In the genomic region with DNA sequence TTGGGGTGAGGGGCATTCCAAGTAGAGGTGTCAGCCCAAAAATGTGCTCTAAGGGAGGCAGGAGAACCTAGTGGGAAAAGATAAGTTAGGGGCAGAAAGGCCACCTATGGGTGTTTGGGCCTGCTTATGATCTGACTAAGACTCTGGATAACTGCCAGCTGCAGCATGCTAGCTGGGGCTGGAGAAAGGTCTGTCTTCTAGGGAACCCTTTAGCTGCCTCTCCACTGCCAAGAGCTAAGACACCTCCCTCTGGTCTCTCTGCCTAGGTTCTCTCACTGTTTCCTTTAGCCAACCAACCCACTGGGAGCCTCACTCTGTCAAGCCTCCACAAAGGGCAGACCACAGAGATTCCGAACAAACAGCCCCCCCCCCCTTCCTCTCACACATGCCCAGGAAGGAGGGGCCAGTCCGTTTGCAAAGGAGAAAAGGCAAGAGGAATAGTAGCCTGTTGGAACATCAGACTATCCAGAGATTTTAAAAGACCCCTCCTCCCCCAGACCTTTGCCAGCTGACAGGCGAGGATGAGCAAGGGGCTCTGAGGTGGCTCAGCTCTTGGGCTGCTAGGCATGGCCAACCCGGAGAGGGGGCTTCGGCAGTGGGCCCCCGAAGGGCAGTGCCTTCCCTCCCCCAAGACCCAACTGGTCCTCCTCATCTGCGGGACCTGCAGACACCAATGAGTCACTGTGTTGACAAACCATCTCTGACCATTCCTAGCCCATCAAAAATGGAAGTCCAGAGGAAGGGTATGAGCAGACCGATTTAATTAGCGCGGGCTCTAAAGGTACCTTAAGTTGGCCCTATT, we compare ENCODE assay signal across 8 mouse cellular contexts. TPM values are rescaled to one million over a fixed set of nuclear protein-coding genes. Genes with fewer than 3 reads are reported as not detected.
DNase-seq lines count a peak whose midpoint lies in the region; ATAC-seq and TF ChIP-seq lines count a peak whose summit lies in the region.

No protein-coding gene starts in this region.

- no peak for TF ChIP-seq RAD21 in MEL (IDR thresholded peaks at IDR 0.05; ENCODE audit: low read depth, low read length)

- H3K79me2 ChIP-seq in MEL (ENCODE audit: control insufficient read depth, insufficient read depth, low read length, poor library complexity): peaks cover 32% of the 10 kb centered on the region

- ATAC-seq in forebrain, embryonic 15.5 days (replicated peaks): no peak
- peak; percentile 4; the same call in 1 of the 2 replicates for ATAC-seq in hindbrain, embryonic 11.5 days (ENCODE audit: low FRiP score)
- ATAC-seq in limb, embryonic 14.5 days (ENCODE audit: low FRiP score, low read depth): no peak
- ATAC-seq in midbrain, embryonic 15.5 days (replicated peaks): no peak

- peak overlapping the region; percentile 78 for H3K4me2 ChIP-seq in forebrain, embryonic 15.5 days (replicated peaks)
- peak overlapping the region; percentile 80 for H3K4me2 ChIP-seq in hindbrain, embryonic 11.5 days (replicated peaks; ENCODE audit: low read depth, low read length)
- H3K4me2 ChIP-seq in limb, embryonic 14.5 days (replicated peaks; ENCODE audit: low read depth, low read length, severe bottlenecking): peak overlapping the region; percentile 94
- H3K4me2 ChIP-seq in midbrain, embryonic 15.5 days: peak overlapping the region; percentile 94

- H3K4me3 ChIP-seq in MEL (ENCODE audit: control insufficient read depth in 1 of 2, insufficient read depth in 1 of 2, low read depth in 2 of 2, low read length in 2 of 2): peak overlapping the region; percentile 57 to 58
- peak overlapping the region; percentile 99; the same call in 1 of the 2 replicates for H3K4me3 ChIP-seq in forebrain, embryonic 15.5 days
- H3K4me3 ChIP-seq in hindbrain, embryonic 11.5 days (ENCODE audit: low read depth, low read length): no peak overlapping the region
- H3K4me3 ChIP-seq in limb, embryonic 14.5 days (replicated peaks; ENCODE audit: low read length): peak overlapping the region; percentile 100
- H3K4me3 ChIP-seq in midbrain, embryonic 15.5 days: peak overlapping the region; percentile 98; the same call in 1 of the 2 replicates

- no peak for TF ChIP-seq CTCF in MEL (IDR thresholded peaks at IDR 0.05 in 2 of 3, conservative IDR thresholded peaks at IDR 0.05 in 1 of 3; ENCODE audit: control insufficient read depth in 1 of 3, insufficient read depth in 1 of 3, low read depth in 2 of 3, low read length in 3 of 3, poor library complexity in 1 of 3, severe bottlenecking in 1 of 3)

- peak in 1 of 2 experiments; percentile 46; a peak in 2 of 4 replicates for TF ChIP-seq EP300 in MEL (IDR thresholded peaks at IDR 0.05; ENCODE audit: low read depth in 1 of 2, low read length in 2 of 2)

- 2% methylated on average over 9 of the region's 10 CpGs for WGBS in forebrain, embryonic 15.5 days
- WGBS in hindbrain, embryonic 11.5 days: 8% methylated on average over 10 of the region's 10 CpGs
- WGBS in limb, embryonic 14.5 days: 4% methylated on average over 10 of the region's 10 CpGs
- 4% methylated on average over 10 of the region's 10 CpGs for WGBS in midbrain, embryonic 15.5 days

- peak overlapping the region; percentile 69 for H3K9ac ChIP-seq in MEL (ENCODE audit: control insufficient read depth, low read depth, low read length, poor library complexity, severe bottlenecking)
- peak overlapping the region; percentile 37; the same call in 1 of the 2 replicates for H3K9ac ChIP-seq in forebrain, embryonic 15.5 days (replicated peaks)
- H3K9ac ChIP-seq in hindbrain, embryonic 11.5 days (ENCODE audit: low read depth, low read length): peak overlapping the region; percentile 12; the same call in 1 of the 2 replicates
- peak overlapping the region; percentile 41 for H3K9ac ChIP-seq in limb, embryonic 14.5 days (ENCODE audit: low read depth, low read length, severe bottlenecking)
- H3K9ac ChIP-seq in midbrain, embryonic 15.5 days: peak overlapping the region; percentile 9; the same call in 1 of the 2 replicates

- TF ChIP-seq POLR2A in MEL (IDR thresholded peaks at IDR 0.05; ENCODE audit: control insufficient read depth in 1 of 2, insufficient read depth in 1 of 2, low read depth in 1 of 2, low read length in 2 of 2, poor library complexity in 1 of 2): 0 out of 4 replicates have a peak, but pooled peaks have one; percentile 19 to 24
- TF ChIP-seq POLR2A in limb, embryonic 14.5 days (IDR thresholded peaks at IDR 0.05; ENCODE audit: borderline replicate concordance, extremely low read depth, insufficient read depth, insufficient read length): no peak

- peaks cover 0 to 19% of the 10 kb centered on the region in 2 experiments; a peak in 2 of 4 replicates for H3K36me3 ChIP-seq in MEL (ENCODE audit: control insufficient read depth in 1 of 2, insufficient read depth in 2 of 2, low read length in 2 of 2)
- H3K36me3 ChIP-seq in forebrain, embryonic 15.5 days: no peaks in the 10 kb centered on the region
- no peaks in the 10 kb centered on the region for H3K36me3 ChIP-seq in hindbrain, embryonic 11.5 days (ENCODE audit: control insufficient read depth, insufficient read depth, low read length)
- peaks cover 11% of the 10 kb centered on the region for H3K36me3 ChIP-seq in limb, embryonic 14.5 days (ENCODE audit: control insufficient read depth, insufficient read depth, low read length)
- H3K36me3 ChIP-seq in midbrain, embryonic 15.5 days (replicated peaks): no peaks in the 10 kb centered on the region

- peak overlapping the region; percentile 98 for H3K27ac ChIP-seq in MEL (ENCODE audit: control insufficient read depth, low read depth, low read length)
- H3K27ac ChIP-seq in forebrain, embryonic 15.5 days (replicated peaks): peak overlapping the region; percentile 97
- H3K27ac ChIP-seq in hindbrain, embryonic 11.5 days (ENCODE audit: low read depth, low read length): peak overlapping the region; percentile 81
- H3K27ac ChIP-seq in limb, embryonic 14.5 days (replicated peaks; ENCODE audit: low read depth, low read length): peak overlapping the region; percentile 99
- H3K27ac ChIP-seq in midbrain, embryonic 15.5 days: peak overlapping the region; percentile 99

- peak; percentile 96 for DNase-seq in MEL (ENCODE audit: low read depth, low spot score)
- DNase-seq in c-Kit-positive CD71-positive TER-119-negative erythroid progenitor cells, embryonic 14.5 days (ENCODE audit: low read depth): peak; percentile 65
- DNase-seq in hindbrain, embryonic 11.5 days (ENCODE audit: low spot score): peak; percentile 64
- DNase-seq in limb, embryonic 14.5 days (ENCODE audit: low spot score): peak; percentile 76
- peak; percentile 71 for DNase-seq in testis, postnatal 14 days (ENCODE audit: low spot score)
- no peak for DNase-seq in frontal cortex, postnatal 14 days (ENCODE audit: low spot score in 2 of 2)

- H3K4me1 ChIP-seq in MEL (ENCODE audit: control insufficient read depth in 1 of 2, insufficient read depth in 2 of 2, low read length in 2 of 2): peaks cover 0 to 28% of the 10 kb centered on the region in 2 experiments; a peak in 2 of 4 replicates
- H3K4me1 ChIP-seq in forebrain, embryonic 15.5 days: peaks cover 39% of the 10 kb centered on the region
- peaks cover 26% of the 10 kb centered on the region for H3K4me1 ChIP-seq in hindbrain, embryonic 11.5 days (replicated peaks; ENCODE audit: control insufficient read depth, insufficient read depth, low read length)
- peaks cover 43% of the 10 kb centered on the region for H3K4me1 ChIP-seq in limb, embryonic 14.5 days (ENCODE audit: control insufficient read depth, insufficient read depth, low read length)
- H3K4me1 ChIP-seq in midbrain, embryonic 15.5 days: peaks cover 41% of the 10 kb centered on the region

- no peaks in the 10 kb centered on the region for H3K27me3 ChIP-seq in MEL (ENCODE audit: control insufficient read depth in 1 of 2, insufficient read depth in 2 of 2, low read length in 2 of 2)
- no peaks in the 10 kb centered on the region for H3K27me3 ChIP-seq in forebrain, embryonic 15.5 days
- no peaks in the 10 kb centered on the region for H3K27me3 ChIP-seq in hindbrain, embryonic 11.5 days (ENCODE audit: control insufficient read depth, insufficient read depth, low read length)
- no peaks in the 10 kb centered on the region for H3K27me3 ChIP-seq in limb, embryonic 14.5 days (ENCODE audit: control insufficient read depth, insufficient read depth, low read length)
- no peaks in the 10 kb centered on the region for H3K27me3 ChIP-seq in midbrain, embryonic 15.5 days (replicated peaks)

- no peaks in the 10 kb centered on the region for H3K9me3 ChIP-seq in MEL (replicated peaks; ENCODE audit: insufficient read depth, low read length)
- H3K9me3 ChIP-seq in forebrain, embryonic 15.5 days: no peaks in the 10 kb centered on the region
- no peaks in the 10 kb centered on the region for H3K9me3 ChIP-seq in hindbrain, embryonic 11.5 days (ENCODE audit: control insufficient read depth, low read length)
- H3K9me3 ChIP-seq in limb, embryonic 14.5 days (ENCODE audit: control insufficient read depth, low read length): no peaks in the 10 kb centered on the region
- H3K9me3 ChIP-seq in midbrain, embryonic 15.5 days: no peaks in the 10 kb centered on the region

TF ChIP-seq in MEL, 35 proteins besides CTCF, POLR2A, EP300 and RAD21 (continues in another document):
- TF ChIP-seq MYC (IDR thresholded peaks at IDR 0.05; ENCODE audit: low read depth, low read length): peak; percentile 69
- peak; percentile 30; the same call in 1 of the 2 replicates for TF ChIP-seq NRF1 (IDR thresholded peaks at IDR 0.05; ENCODE audit: insufficient read depth, low read depth, low read length, poor library complexity, severe bottlenecking)
- peak; percentile 86 for TF ChIP-seq MAX (IDR thresholded peaks at IDR 0.05; ENCODE audit: low read length)
- TF ChIP-seq ZC3H11A (IDR thresholded peaks at IDR 0.05; ENCODE audit: low read depth, low read length): 0 out of 2 replicates have a peak, but pooled peaks have one; percentile 4
- TF ChIP-seq POLR2AphosphoS5 (IDR thresholded peaks at IDR 0.05; ENCODE audit: borderline replicate concordance, low read depth, low read length): no peak
- TF ChIP-seq ZNF384 (IDR thresholded peaks at IDR 0.05; ENCODE audit: low read depth, low read length): no peak
- TF ChIP-seq UBTF (IDR thresholded peaks at IDR 0.05; ENCODE audit: borderline replicate concordance, insufficient read depth, low read depth, low read length): no peak
- TF ChIP-seq CHD1 (IDR thresholded peaks at IDR 0.05; ENCODE audit: low read depth, low read length): peak; percentile 76
- peak; percentile 10 for TF ChIP-seq HCFC1 (IDR thresholded peaks at IDR 0.05; ENCODE audit: low read depth, low read length)

RNA-seq across cellular contexts. Expression of gene Ssbp3, which starts 1.4 kb away (rescaled TPM):
- 28.3 and 30.5 TPM in 2 replicates for total RNA-seq in MEL (2012; rRNA removed)
- 100 to 1,000 TPM; 116 to 242 TPM for polyA plus RNA-seq in MEL (2012; ENCODE audit: insufficient read depth in 1 of 2, insufficient read length in 2 of 2, low read depth in 1 of 2, low replicate concordance in 2 of 2, missing spikeins in 1 of 2)
- polyA plus RNA-seq in forebrain, embryonic 15.5 days (2015; fragmentation: Nextera tagmentation; extraction: Ambion mirVana): 198 and 201 TPM in 2 replicates
- 141 and 159 TPM in 2 replicates for polyA plus RNA-seq in hindbrain, embryonic 11.5 days (2014; fragmentation: Nextera tagmentation; extraction: Ambion mirVana)
- 191 and 202 TPM in 2 replicates for polyA plus RNA-seq in limb, embryonic 14.5 days (2012; rRNA removed)
- polyA plus RNA-seq in limb, embryonic 14.5 days (2014; fragmentation: Nextera tagmentation; extraction: Ambion mirVana): 94.3 and 115 TPM in 2 replicates
- polyA plus RNA-seq in midbrain, embryonic 15.5 days (2015; fragmentation: Nextera tagmentation; extraction: Ambion mirVana): 175 and 194 TPM in 2 replicates

Comparison
In these comparisons a context has a peak if more than half of its experiments do, and no peak if none do; other contexts are left out.
1. DNase-seq: peak in MEL (single experiment), c-Kit-positive CD71-positive TER-119-negative erythroid progenitor cells, embryonic 14.5 days (single experiment), hindbrain, embryonic 11.5 days (single experiment), limb, embryonic 14.5 days (single experiment) and testis, postnatal 14 days (single experiment); none in frontal cortex, postnatal 14 days (0 of 2).
2. H3K9ac ChIP-seq: peak in every context shown above with its lines; median percentile 69 in MEL; 41 in limb, embryonic 14.5 days; 37 in forebrain, embryonic 15.5 days; 12 in hindbrain, embryonic 11.5 days; 9 in midbrain, embryonic 15.5 days.
3. Peak in every context shown above with its lines, with median percentiles within 50 percentile points of each other: H3K27ac ChIP-seq and H3K4me2 ChIP-seq.